Mouse (Mus musculus) spleen, adult 18-20 months (tissue): Measurements from ENCODE around the gene Ehbp1l1.

ENCODE experiments used
- DNase-seq, 2 experiments: peaks; one replicate each; pipeline ENCODE4 v3.0.0; 2022; ENCODE audit warnings: mixed read lengths in 2 of 2

Gene Ehbp1l1

DNA sequence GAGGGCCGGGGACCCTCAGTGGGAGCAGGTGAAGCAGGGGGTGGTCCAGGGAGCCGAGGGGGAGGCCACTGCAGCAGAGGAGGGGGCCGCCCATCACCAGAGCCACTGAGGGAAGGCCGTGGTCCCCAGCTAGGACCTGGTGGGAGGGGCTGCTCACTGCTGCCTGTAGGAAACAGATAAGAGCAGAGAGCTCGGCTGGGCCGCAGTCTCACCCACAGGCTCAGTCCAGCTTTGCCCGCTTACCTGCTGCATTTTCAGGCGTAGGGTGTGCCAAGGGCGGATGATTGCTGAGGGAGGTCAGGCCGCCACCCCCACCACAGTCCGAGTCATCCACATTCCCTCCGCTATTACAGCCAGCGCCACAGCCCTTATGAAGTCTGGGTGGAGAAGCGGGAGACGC is 60.7 kb downstream of the Ehbp1l1 start:
- no peak for DNase-seq

DNA sequence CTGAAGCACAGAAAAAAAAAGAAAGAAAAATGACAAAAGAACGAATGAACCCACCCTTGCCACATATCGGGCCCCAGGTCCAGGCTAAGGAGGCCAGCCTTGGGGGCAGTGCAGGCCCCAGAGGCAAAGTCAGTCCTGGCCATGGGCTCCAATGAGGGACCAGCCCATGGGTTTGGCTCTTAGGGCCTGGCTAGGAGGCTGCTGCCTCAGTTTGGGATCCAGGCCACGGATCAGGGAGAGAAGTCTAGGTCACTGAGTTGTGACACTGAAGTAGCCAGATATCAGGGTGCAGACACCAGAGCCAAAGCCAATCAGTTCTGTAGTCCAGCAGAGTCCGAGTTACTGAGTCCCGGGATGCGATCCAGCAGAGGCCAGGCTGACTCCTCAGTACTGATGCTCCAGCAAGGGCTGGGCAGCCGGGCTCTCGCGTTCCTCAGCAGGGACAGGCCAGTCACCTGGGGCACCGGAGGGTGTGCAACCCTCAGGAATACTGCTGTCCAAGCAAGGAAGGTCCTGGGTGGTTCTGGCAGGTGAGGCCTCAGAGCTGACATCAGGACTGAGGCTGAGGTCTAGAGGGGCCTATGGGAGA is 61.4 kb downstream of the Ehbp1l1 start:
- no peak for DNase-seq

DNA sequence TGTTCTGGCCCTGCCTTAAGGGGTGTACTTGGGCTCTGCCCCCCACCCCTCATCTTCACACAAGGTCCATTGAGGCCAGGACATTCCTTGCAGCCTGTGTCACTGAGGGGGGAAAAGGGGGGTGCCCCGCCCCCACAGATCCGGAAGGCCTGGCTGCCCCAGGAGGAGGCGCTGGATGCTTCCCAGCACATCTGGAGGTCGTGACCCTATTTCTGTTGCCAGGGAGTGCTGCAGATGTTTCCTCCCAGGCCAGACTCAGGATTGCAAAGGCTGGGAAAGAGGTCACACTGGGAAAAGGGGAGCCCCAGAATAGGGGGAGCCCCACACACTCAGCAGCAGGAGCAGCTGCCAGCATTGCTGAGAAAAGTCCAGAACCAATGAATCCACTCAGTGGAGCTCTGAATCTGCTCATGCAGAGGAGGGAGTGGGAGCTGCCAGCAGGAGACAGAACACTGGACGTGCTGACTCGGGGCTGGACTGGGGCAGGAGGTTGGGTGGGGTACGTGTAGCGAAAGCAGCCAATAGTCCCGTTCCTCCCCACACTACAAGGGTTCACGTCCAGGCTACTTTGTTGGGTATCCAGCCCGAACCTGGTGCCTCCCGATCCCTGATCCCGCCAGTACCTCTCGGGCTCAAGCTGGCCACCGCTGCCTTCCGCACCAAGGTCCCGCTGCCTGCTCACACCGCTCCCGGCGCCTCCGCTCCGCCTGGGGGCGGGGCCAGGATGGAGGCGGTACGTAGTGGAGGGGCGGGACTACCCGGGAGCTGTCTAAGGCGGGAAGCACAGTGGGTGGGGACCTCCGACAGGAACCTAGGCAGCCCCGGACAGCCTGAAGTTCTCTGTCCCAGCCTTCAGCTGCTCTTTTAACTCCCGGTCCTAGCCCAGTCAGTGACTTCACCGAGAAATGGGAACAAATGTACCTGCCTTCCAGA is 62.9 kb downstream of the Ehbp1l1 start, which contains the start of gene Sipa1:
Sipa1 (minus strand) TSS at position 727 of the 933 bp plus-strand sequence.
- DNase-seq, result peak; percentile 97 to 98

DNA sequence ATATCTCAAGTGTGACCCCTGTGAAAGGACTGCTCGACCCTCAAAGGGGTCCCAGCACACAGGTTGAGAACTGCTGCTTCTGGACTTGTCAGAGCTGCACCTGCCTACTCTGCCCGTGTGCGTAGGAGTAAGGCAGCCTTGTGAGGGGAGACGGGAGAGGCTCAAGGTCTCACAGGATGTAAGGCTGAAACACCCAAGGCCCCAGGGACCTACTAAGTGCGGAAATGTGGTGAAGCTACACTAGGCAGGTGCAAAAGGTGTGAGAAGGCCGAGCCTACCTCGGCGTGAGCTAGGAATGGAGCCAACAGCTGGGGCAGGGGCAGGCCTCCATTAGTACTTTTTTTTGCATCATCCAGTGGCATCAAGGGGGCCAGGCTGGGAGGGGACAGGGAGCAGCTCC is 63.8 kb downstream of the Ehbp1l1 start:
- peak; percentile 63 to 73 for DNase-seq

DNA sequence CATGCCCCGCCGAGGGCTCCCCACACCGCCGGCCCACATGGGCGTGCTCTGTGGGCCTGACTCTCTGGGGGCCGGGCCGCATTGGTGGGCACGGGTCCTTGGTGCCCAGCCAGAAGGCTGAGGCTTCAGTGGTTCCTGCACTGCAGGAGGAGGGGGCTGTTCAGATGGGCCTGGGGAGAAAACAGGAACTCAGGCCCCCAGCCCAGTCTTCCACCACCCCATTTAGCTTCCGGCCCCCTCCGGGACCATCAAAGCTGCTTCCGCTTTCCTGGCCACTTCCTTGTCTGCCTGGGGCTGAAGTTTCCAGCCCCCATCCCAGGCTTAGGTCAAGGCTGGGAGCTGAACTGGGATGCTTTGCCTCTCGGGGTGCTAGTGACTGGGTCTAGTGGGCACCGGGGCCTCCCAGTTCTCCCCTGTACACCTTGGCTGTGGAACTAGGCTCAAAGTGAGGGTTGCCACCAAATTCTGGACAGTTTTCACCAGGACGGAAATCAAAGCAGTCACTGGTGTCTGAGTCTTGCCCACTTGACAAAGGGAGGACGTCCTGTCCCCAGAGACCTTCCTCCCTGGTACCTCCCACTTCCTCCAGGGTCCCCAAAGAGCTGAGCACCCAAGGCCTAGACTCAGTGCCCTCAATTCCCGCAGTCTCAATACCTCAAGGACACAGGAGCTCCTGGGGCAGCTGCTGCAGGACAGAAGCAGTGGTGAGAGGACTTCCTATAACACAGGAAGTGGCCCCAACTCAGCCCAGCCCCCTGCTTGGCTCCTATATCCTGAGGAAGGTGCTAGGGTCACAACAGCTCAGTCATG is 65.0 kb downstream of the Ehbp1l1 start:
- DNase-seq, result peak; percentile 72 to 80
